Mouse (Mus musculus): Measurements from ENCODE around the gene Chn1. TPM values are rescaled to one million over a fixed set of nuclear protein-coding genes. Genes with fewer than 3 reads are reported as not detected.

Chn1 gene
- polyA plus RNA-seq, 1 experiment from 2014 or later = 129 TPM

DNA sequence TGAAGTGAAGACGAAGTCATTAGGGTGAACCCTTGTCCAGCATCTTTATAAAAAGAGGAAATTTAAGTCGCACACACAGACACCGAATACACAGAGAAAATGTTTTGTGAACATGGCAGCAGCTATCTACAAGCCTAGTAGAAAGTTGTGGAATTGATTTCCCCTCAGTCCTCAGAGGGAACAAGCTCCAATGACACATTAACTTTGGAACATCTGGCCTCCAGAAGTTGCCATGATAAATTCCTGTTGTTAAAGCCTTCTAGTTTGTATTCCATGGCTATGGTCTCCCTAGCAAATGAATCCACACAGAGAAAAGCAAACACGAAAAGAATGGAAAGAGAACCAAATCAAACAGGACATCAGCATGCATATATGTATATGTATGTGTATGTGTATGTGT, 201.6 kb downstream of the Chn1 start:
- Histone ChIP-seq H3K4me2 (ENCODE audit: low read length) (no peak overlapping the region), H3K9ac (replicated peaks; ENCODE audit: low read length) (no peak overlapping the region), H3K9me3 (ENCODE audit: control insufficient read depth, low read length) (no peaks in the 10 kb centered on the region), H3K4me1 (ENCODE audit: control insufficient read depth, insufficient read depth, low read length) (0 out of 2 replicates have a peak, but pooled peaks cover 3% of the 10 kb centered on the region), H3K27me3 (ENCODE audit: control insufficient read depth, insufficient read depth, low read length) (no peaks in the 10 kb centered on the region), H3K36me3 (ENCODE audit: control insufficient read depth, insufficient read depth, low read length) (no peaks in the 10 kb centered on the region), H3K4me3 (replicated peaks; ENCODE audit: low read depth, low read length) (no peak overlapping the region), H3K27ac (replicated peaks; ENCODE audit: low read depth, low read length) (no peak overlapping the region)
- 93% methylated on average over 4 of the region's 4 CpGs for WGBS
- ATAC-seq (ENCODE audit: low FRiP score, low TSS enrichment) (no peak), DNase-seq (no peak)

DNA sequence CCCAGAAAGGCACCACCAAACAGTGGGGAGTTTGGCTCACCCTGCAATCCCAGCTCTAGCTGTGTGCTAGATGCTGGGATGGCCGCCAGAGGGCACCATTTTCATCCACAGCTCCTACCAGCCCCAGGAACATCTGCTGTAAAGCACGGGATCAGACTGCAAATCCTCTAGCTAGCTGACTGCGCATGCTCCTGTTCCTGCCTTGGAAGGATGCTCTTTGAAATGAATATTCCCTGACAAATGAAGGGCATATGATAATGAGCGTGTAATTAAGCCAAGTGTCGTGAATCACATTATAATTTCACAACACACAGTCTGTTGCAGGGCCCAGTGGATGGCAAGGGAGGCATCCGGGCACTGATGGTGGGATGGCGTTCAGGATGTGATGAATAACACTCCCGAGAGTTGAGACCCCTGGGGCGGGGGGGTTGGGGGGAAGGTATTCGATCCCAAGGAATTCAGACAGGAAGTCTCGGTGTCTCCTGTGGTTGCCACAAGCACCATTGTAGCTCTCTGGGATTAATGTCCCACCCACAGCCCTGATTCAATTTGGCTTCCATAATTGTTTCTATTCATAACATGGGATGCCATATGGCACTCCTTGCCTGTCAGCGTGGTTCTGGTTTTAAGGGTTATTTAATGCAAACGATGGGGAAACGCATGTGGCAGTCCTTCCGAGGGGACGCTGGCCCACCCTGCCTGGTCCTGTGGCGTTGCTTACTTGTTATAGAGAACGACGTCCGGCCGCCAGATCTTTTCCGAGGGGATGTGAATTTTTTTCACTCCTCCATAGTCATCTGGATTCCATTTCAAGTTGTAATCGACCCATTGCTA, 202.4 kb downstream of the Chn1 start:
- Histone ChIP-seq H3K9ac (replicated peaks; ENCODE audit: low read length) (peak overlapping the region; percentile 45; the same call in 1 of the 2 replicates), H3K4me2 (ENCODE audit: low read length) (peak overlapping the region; percentile 54), H3K4me1 (ENCODE audit: control insufficient read depth, insufficient read depth, low read length) (0 out of 2 replicates have a peak, but pooled peaks cover 3% of the 10 kb centered on the region), H3K36me3 (ENCODE audit: control insufficient read depth, insufficient read depth, low read length) (no peaks in the 10 kb centered on the region), H3K27ac (replicated peaks; ENCODE audit: low read depth, low read length) (peak overlapping the region; percentile 50), H3K27me3 (ENCODE audit: control insufficient read depth, insufficient read depth, low read length) (no peaks in the 10 kb centered on the region), H3K9me3 (ENCODE audit: control insufficient read depth, low read length) (no peaks in the 10 kb centered on the region), H3K4me3 (replicated peaks; ENCODE audit: low read depth, low read length) (peak overlapping the region; percentile 33)
- ATAC-seq (ENCODE audit: low FRiP score, low TSS enrichment) (peak; percentile 93), DNase-seq (peak; percentile 95)
- 14% methylated on average over 23 of the region's 23 CpGs for WGBS

DNA sequence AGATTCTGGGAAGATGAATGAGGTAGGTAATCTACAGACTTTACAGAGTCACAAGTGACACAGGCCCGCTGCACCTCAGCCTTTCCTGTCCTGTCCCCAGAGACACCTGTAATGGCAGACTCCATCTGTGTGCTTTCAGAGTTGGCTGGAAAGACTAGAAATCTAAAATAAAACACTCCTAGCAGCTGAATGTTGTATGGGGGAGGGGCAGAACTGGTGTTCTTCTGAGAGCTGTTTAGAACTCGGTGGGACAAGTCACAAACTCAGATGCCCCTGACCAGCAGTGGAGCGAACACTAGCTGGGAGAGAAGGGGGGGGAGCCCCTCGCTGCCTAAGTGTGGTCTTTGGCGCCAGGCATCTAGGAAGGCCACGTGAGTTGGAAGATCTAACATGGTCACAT, 203.2 kb downstream of the Chn1 start:
- WGBS = 77% methylated on average over 6 of the region's 6 CpGs
- DNase-seq = no peak
- no peak overlapping the region for H3K9ac ChIP-seq (replicated peaks; ENCODE audit: low read length)
- H3K4me1 ChIP-seq (ENCODE audit: control insufficient read depth, insufficient read depth, low read length) = 0 out of 2 replicates have a peak, but pooled peaks cover 3% of the 10 kb centered on the region
- H3K9me3 ChIP-seq (ENCODE audit: control insufficient read depth, low read length) = no peaks in the 10 kb centered on the region
- no peak overlapping the region for H3K4me3 ChIP-seq (replicated peaks; ENCODE audit: low read depth, low read length)
- ATAC-seq (ENCODE audit: low FRiP score, low TSS enrichment) = no peak; the same call in 1 of the 2 replicates
- H3K27me3 ChIP-seq (ENCODE audit: control insufficient read depth, insufficient read depth, low read length) = no peaks in the 10 kb centered on the region
- no peak overlapping the region for H3K4me2 ChIP-seq (ENCODE audit: low read length)
- H3K27ac ChIP-seq (replicated peaks; ENCODE audit: low read depth, low read length) = no peak overlapping the region
- no peaks in the 10 kb centered on the region for H3K36me3 ChIP-seq (ENCODE audit: control insufficient read depth, insufficient read depth, low read length)

DNA sequence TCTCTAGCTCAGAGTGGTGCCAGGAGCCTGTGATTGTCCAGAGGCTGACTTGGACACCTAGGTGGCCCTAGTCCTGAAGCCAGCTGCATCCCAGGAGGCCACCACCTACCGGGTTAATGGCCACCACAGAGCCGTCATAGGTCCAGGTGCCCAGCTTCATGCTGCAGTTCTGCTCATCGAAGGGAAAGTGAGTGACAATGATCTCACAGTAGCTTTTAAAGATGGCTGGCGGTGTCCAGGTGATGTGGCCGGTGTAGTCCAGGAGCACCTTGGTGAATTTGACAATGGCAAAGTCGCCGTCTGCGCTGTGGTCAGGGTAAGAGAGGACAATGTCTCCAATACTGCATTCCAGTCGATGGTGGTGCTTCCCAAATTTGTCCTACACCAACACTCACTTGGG, 203.8 kb downstream of the Chn1 start:
- no peak overlapping the region for H3K27ac ChIP-seq (replicated peaks; ENCODE audit: low read depth, low read length)
- 95% methylated on average over 9 of the region's 9 CpGs for WGBS
- H3K4me3 ChIP-seq (replicated peaks; ENCODE audit: low read depth, low read length) = no peak overlapping the region
- no peaks in the 10 kb centered on the region for H3K36me3 ChIP-seq (ENCODE audit: control insufficient read depth, insufficient read depth, low read length)
- no peak for DNase-seq
- H3K27me3 ChIP-seq (ENCODE audit: control insufficient read depth, insufficient read depth, low read length) = no peaks in the 10 kb centered on the region
- H3K4me2 ChIP-seq (ENCODE audit: low read length) = no peak overlapping the region
- no peak for ATAC-seq (ENCODE audit: low FRiP score, low TSS enrichment)
- H3K4me1 ChIP-seq (ENCODE audit: control insufficient read depth, insufficient read depth, low read length) = peaks cover 6% of the 10 kb centered on the region; the same call in 1 of the 2 replicates
- H3K9ac ChIP-seq (replicated peaks; ENCODE audit: low read length) = no peak overlapping the region
- H3K9me3 ChIP-seq (ENCODE audit: control insufficient read depth, low read length) = no peaks in the 10 kb centered on the region

DNA sequence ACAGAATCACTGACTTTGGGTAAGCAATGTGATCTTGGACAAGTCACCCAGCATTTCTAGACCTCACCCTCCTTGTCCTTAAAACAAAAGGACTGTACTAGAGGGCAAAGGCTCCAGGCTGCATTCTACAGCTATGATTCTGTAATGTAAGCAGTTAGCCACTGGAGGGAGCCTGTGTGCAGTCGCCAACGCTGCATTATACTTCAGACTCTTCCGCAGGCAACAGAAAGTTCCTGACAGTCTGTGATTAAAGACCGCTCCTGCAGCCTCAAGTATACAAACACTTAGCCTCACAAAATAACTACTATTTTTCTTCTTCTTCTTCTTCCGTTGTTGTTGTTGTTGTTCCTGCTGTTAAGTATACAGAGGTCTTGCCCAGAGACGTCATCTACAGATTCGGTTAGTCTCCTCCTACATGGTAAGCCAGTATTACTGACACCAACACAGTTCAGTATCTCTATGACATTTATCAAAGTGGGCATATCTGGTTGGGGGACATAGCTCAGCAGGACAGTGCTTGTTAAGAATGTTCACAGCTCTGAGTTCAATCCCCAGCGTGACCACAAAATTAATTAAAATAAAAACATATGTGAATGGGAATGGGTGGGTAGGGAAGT, 208.0 kb downstream of the Chn1 start:
- H3K4me3 ChIP-seq (replicated peaks; ENCODE audit: low read depth, low read length) = no peak overlapping the region
- DNase-seq (peak; percentile 88), ATAC-seq (ENCODE audit: low FRiP score, low TSS enrichment) (no peak; the same call in 1 of the 2 replicates)
- H3K27me3 ChIP-seq (ENCODE audit: control insufficient read depth, insufficient read depth, low read length) = no peaks in the 10 kb centered on the region
- peaks cover 8% of the 10 kb centered on the region; the same call in 1 of the 2 replicates for H3K4me1 ChIP-seq (ENCODE audit: control insufficient read depth, insufficient read depth, low read length)
- no peak overlapping the region for H3K9ac ChIP-seq (replicated peaks; ENCODE audit: low read length)
- H3K9me3 ChIP-seq (ENCODE audit: control insufficient read depth, low read length) = no peaks in the 10 kb centered on the region
- WGBS = 25% methylated on average over 8 of the region's 8 CpGs
- 0 out of 2 replicates have a peak overlapping the region, but pooled peaks have one; percentile 1 for H3K4me2 ChIP-seq (ENCODE audit: low read length)
- no peak overlapping the region for H3K27ac ChIP-seq (replicated peaks; ENCODE audit: low read depth, low read length)
- H3K36me3 ChIP-seq (ENCODE audit: control insufficient read depth, insufficient read depth, low read length) = no peaks in the 10 kb centered on the region

DNA sequence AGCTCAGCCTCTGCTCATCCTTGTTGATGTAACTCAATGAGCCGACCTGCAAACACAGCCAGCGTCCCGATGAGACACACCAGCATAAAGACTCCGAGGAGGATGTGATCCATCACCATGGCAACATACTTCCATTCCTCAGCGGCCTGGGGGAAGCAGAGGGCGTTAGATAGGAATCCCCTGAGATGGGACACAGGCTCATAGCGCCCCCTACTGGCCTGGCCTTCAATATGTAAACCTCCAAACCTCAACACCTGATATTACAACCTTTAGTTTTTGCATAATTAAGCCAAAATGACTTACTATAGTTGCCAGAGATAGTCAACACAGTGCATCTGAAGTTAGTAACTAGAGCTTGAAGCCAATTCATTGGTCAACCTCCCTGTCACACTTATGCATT, 209.0 kb downstream of the Chn1 start:
- 3% methylated on average over 7 of the region's 7 CpGs for WGBS

DNA sequence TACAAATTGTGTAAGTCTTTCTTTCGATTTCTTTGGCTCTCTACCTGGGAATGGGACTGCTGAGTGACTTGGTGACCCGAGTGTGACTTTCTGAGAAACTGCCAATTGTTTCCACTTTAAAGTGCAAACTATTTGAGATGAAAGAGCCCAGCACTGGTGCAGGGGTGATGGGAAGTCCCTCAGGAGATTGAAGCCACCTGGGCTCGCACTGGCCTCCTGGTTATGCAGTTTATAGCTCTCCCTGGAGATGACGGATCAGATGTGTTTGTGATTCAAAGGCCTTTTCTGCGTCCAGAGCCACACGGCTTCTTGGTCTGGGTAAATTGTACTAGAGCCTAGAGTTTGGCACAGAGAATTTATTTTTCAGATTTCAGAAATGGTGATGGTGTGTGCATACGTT, 211.5 kb downstream of the Chn1 start:
- Histone ChIP-seq H3K27ac (replicated peaks; ENCODE audit: low read depth, low read length) (no peak overlapping the region), H3K27me3 (ENCODE audit: control insufficient read depth, insufficient read depth, low read length) (no peaks in the 10 kb centered on the region), H3K4me2 (ENCODE audit: low read length) (no peak overlapping the region), H3K4me1 (ENCODE audit: control insufficient read depth, insufficient read depth, low read length) (peaks cover 17% of the 10 kb centered on the region; the same call in 1 of the 2 replicates), H3K36me3 (ENCODE audit: control insufficient read depth, insufficient read depth, low read length) (no peaks in the 10 kb centered on the region), H3K4me3 (replicated peaks; ENCODE audit: low read depth, low read length) (no peak overlapping the region), H3K9me3 (ENCODE audit: control insufficient read depth, low read length) (no peaks in the 10 kb centered on the region), H3K9ac (replicated peaks; ENCODE audit: low read length) (no peak overlapping the region)
- ATAC-seq (ENCODE audit: low FRiP score, low TSS enrichment) (no peak), DNase-seq (no peak)
- 83% methylated on average over 7 of the region's 7 CpGs for WGBS

More for the DNA sequence above, 209.0 kb downstream of the Chn1 start:
- H3K27ac ChIP-seq (replicated peaks; ENCODE audit: low read depth, low read length) = no peak overlapping the region
- peaks cover 17% of the 10 kb centered on the region; the same call in 1 of the 2 replicates for H3K4me1 ChIP-seq (ENCODE audit: control insufficient read depth, insufficient read depth, low read length)
- no peaks in the 10 kb centered on the region for H3K36me3 ChIP-seq (ENCODE audit: control insufficient read depth, insufficient read depth, low read length)
- H3K27me3 ChIP-seq (ENCODE audit: control insufficient read depth, insufficient read depth, low read length) = no peaks in the 10 kb centered on the region
- no peak for ATAC-seq (ENCODE audit: low FRiP score, low TSS enrichment)
- no peak overlapping the region for H3K4me3 ChIP-seq (replicated peaks; ENCODE audit: low read depth, low read length)
- no peaks in the 10 kb centered on the region for H3K9me3 ChIP-seq (ENCODE audit: control insufficient read depth, low read length)
- no peak overlapping the region for H3K9ac ChIP-seq (replicated peaks; ENCODE audit: low read length)
- no peak overlapping the region for H3K4me2 ChIP-seq (ENCODE audit: low read length)
- DNase-seq = peak; percentile 74

DNA sequence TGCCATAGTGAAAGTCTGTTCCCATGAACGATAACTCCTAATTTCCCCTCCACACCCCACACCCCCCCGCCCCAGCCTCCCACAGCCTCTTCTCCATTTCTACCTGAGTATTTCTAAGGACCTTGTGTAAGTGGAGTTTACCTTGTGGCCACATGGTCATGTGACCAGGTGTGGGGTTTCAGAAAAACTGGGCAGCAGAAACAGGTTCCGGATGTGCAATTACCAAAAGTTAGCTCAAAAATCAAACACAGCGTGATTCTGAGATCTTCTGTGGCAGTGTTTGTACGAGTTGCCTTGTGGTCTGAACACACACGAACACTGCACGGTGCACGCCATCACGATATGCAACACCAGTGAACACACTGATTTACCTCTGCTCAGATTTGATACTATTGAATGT, 212.5 kb downstream of the Chn1 start:
- Histone ChIP-seq H3K4me1 (ENCODE audit: control insufficient read depth, insufficient read depth, low read length) (peaks cover 17% of the 10 kb centered on the region; the same call in 1 of the 2 replicates), H3K4me2 (ENCODE audit: low read length) (no peak overlapping the region), H3K9me3 (ENCODE audit: control insufficient read depth, low read length) (no peaks in the 10 kb centered on the region), H3K4me3 (replicated peaks; ENCODE audit: low read depth, low read length) (no peak overlapping the region), H3K27me3 (ENCODE audit: control insufficient read depth, insufficient read depth, low read length) (no peaks in the 10 kb centered on the region), H3K36me3 (ENCODE audit: control insufficient read depth, insufficient read depth, low read length) (no peaks in the 10 kb centered on the region), H3K9ac (replicated peaks; ENCODE audit: low read length) (no peak overlapping the region), H3K27ac (replicated peaks; ENCODE audit: low read depth, low read length) (no peak overlapping the region)
- DNase-seq = no peak
- ATAC-seq (ENCODE audit: low FRiP score, low TSS enrichment) = no peak
- WGBS = 96% methylated on average over 9 of the region's 9 CpGs

Measured in midbrain, embryonic 14.5 days (tissue).